Mouse (Mus musculus) CD4-positive naive resting alpha-beta T cell, adult 76 days (primary cell): ENCODE results near the gene Pskh1. TPM values are rescaled to one million over a fixed set of nuclear protein-coding genes. Genes with fewer than 3 reads are reported as not detected.

Source experiments
- total RNA-seq: library from RNA; stranded (reverse); gene quantifications from one replicate; pipeline ENCODE4 v1.2.4, GENCODE M21; 2023

Pskh1 gene
- 21.4 TPM for total RNA-seq

GRCm38 (mm10) chr8:105900180-105900940 lies at the start of gene Pskh1:
Gene Pskh1, plus strand, starts transcription at chr8:105900441.

GRCm38 (mm10) chr8:105853178-105853577 lies 47.1 kb upstream of the Pskh1 start, which contains the start of gene Cenpt:
Gene Cenpt, minus strand, starts transcription at chr8:105853278.

GRCm38 (mm10) chr8:105854715-105855216 lies 45.5 kb upstream of the Pskh1 start, which contains the start of gene Thap11:
Gene Thap11, plus strand, starts transcription at chr8:105855132.

GRCm38 (mm10) chr8:105860143-105860981 lies 39.9 kb upstream of the Pskh1 start, which contains the start of gene Nutf2:
Gene Nutf2, plus strand, starts transcription at chr8:105860580.

GRCm38 (mm10) chr8:105880754-105881520 lies 19.3 kb upstream of the Pskh1 start, which contains the start of gene Edc4:
Gene Edc4, plus strand, starts transcription at chr8:105880881.

GRCm38 (mm10) chr8:105893339-105893738 lies 6.9 kb upstream of the Pskh1 start, which contains the start of gene Nrn1l:
Gene Nrn1l, plus strand, starts transcription at chr8:105893567.

GRCm38 (mm10) chr8:105933762-105934161 lies 33.5 kb downstream of the Pskh1 start, which contains the start of gene Ctrl:
Gene Ctrl, minus strand, starts transcription at chr8:105933862.

GRCm38 (mm10) chr8:105938306-105938669 lies 38.0 kb downstream of the Pskh1 start, which contains the start of gene Psmb10:
Gene Psmb10, minus strand, starts transcription at chr8:105938444.

GRCm38 (mm10) chr8:105943321-105943739 lies 43.1 kb downstream of the Pskh1 start, which contains the start of gene Lcat:
Gene Lcat, minus strand, starts transcription at chr8:105943382.

GRCm38 (mm10) chr8:105965905-105966341 lies 65.7 kb downstream of the Pskh1 start, which contains the start of gene Slc12a4:
Gene Slc12a4, minus strand, starts transcription at chr8:105966097.

GRCm38 (mm10) chr8:105979325-105979724 lies 79.1 kb downstream of the Pskh1 start, which contains the start of gene Dpep3:
Gene Dpep3, minus strand, starts transcription at chr8:105979429.

Other genes with a start within 250 kb of the Pskh1 start
- 141 TPM for gene Carmil2, start 214.2 kb upstream of the Pskh1 start, total RNA-seq
- 53.3 TPM for gene Acd, start 199.3 kb upstream of the Pskh1 start, total RNA-seq
- 8.4 TPM for gene Pard6a, start 199.3 kb upstream of the Pskh1 start, total RNA-seq
- gene 4933405L10Rik, start 192.8 kb upstream of the Pskh1 start, total RNA-seq, result not detected
- gene Enkd1, start 192.2 kb upstream of the Pskh1 start, total RNA-seq, result 1.3 TPM
- 2.9 TPM for gene Gfod2, start 141.8 kb upstream of the Pskh1 start, total RNA-seq
- 141 TPM for gene Ranbp10, start 73.1 kb upstream of the Pskh1 start, total RNA-seq
- gene Tsnaxip1, start 72.7 kb upstream of the Pskh1 start, total RNA-seq, result not detected
- 30.7 TPM for gene Cenpt, start 47.2 kb upstream of the Pskh1 start, total RNA-seq
- gene Thap11, start 45.3 kb upstream of the Pskh1 start, total RNA-seq, result 15.0 TPM
- 23.4 TPM for gene Nutf2, start 39.9 kb upstream of the Pskh1 start, total RNA-seq
- 92.0 TPM for gene Edc4, start 19.6 kb upstream of the Pskh1 start, total RNA-seq
- 1.1 TPM for gene Nrn1l, start 6.9 kb upstream of the Pskh1 start, total RNA-seq
- gene Ctrl, start 33.4 kb downstream of the Pskh1 start, total RNA-seq, result 3.2 TPM
- 123 TPM for gene Psmb10, start 38.0 kb downstream of the Pskh1 start, total RNA-seq
- gene Lcat, start 42.9 kb downstream of the Pskh1 start, total RNA-seq, result not detected
- 11.3 TPM for gene Slc12a4, start 65.7 kb downstream of the Pskh1 start, total RNA-seq
- not detected for gene Dpep3, start 79.0 kb downstream of the Pskh1 start, total RNA-seq
- 11.4 TPM for gene Dus2, start 90.9 kb downstream of the Pskh1 start, total RNA-seq
- not detected for gene Dpep2nb, start 105.5 kb downstream of the Pskh1 start, total RNA-seq
- 5.6 TPM for gene Ddx28, start 111.4 kb downstream of the Pskh1 start, total RNA-seq
- 181 TPM for gene Nfatc3, start 158.4 kb downstream of the Pskh1 start, total RNA-seq
- 4.0 TPM for gene Esrp2, start 236.5 kb downstream of the Pskh1 start, total RNA-seq
- gene Pla2g15, start 250.0 kb downstream of the Pskh1 start, total RNA-seq, result 3.8 TPM